Mouse (Mus musculus) forebrain, embryonic 11.5 days (tissue): Measurements from ENCODE around the gene Zmynd10. TPM values are rescaled to one million over a fixed set of nuclear protein-coding genes. Genes with fewer than 3 reads are reported as not detected.

Experiments
- ATAC-seq: fragments of 200-750 bp; cut with Nextera tagmentation; replicated peaks from 2 replicates; pipeline ENCODE4 v1.8.0; 2017; ENCODE audit warnings: moderate TSS enrichment; ENCODE audit not compliant: low FRiP score
- DNase-seq: peaks from one replicate; pipeline ENCODE4 v3.0.0-alpha.2; 2017; ENCODE audit warnings: low spot score
- H3K27ac ChIP-seq: fragments of 300-500 bp; sonication (generic); 2 replicates; pipeline ENCODE4 v1.5.1; 2014; ENCODE audit warnings: low read depth, low read length
- H3K27me3 ChIP-seq: fragments of 300-500 bp; sonication (generic); 2 replicates; pipeline ENCODE4 v1.6.1; 2014; ENCODE audit warnings: mild to moderate bottlenecking, low read length, mixed read lengths; ENCODE audit not compliant: control insufficient read depth, insufficient read depth
- H3K36me3 ChIP-seq: fragments of 300-500 bp; sonication (generic); 2 replicates; pipeline ENCODE4 v1.6.1; 2014; ENCODE audit warnings: mild to moderate bottlenecking, low read length, moderate library complexity, mixed read lengths; ENCODE audit not compliant: control insufficient read depth, insufficient read depth
- H3K4me1 ChIP-seq: fragments of 300-500 bp; sonication (generic); replicated peaks from 2 replicates; pipeline ENCODE4 v1.6.1; 2014; ENCODE audit warnings: low read length, mixed read lengths; ENCODE audit not compliant: control insufficient read depth, insufficient read depth
- H3K4me2 ChIP-seq: fragments of 300-500 bp; sonication (generic); 2 replicates; pipeline ENCODE4 v1.6.1; 2014; ENCODE audit warnings: low read depth, mild to moderate bottlenecking, low read length, moderate library complexity, mixed read lengths; ENCODE audit not compliant: severe bottlenecking
- H3K4me3 ChIP-seq: fragments of 300-500 bp; sonication (generic); 2 replicates; pipeline ENCODE4 v1.5.1; 2014; ENCODE audit warnings: low read depth, low read length
- H3K9ac ChIP-seq: fragments of 300-500 bp; sonication (generic); 2 replicates; pipeline ENCODE4 v1.6.1; 2014; ENCODE audit warnings: low read length
- H3K9me3 ChIP-seq: fragments of 300-500 bp; sonication (generic); 2 replicates; pipeline ENCODE4 v1.6.1; 2016; ENCODE audit warnings: low read length, mixed read lengths; ENCODE audit not compliant: control insufficient read depth
- WGBS: fragments of 180-500 bp; shearing (Covaris S2); extraction: QIAGEN DNeasy Blood & Tissue Kit; methylation state at CpG from one replicate; pipeline ENCODE4 v1.1.7; 2014; 5-methylcytosine and 5-hydroxymethylcytosine counted together
- polyA plus RNA-seq: library from polyadenylated mRNA; unstranded; fragments of >200 nt; fragmentation: Nextera tagmentation; extraction: Ambion mirVana; gene quantifications from 2 replicates; pipeline ENCODE4 v1.2.1, GENCODE M21; 2014

The Zmynd10 gene
- polyA plus RNA-seq, 1 experiment from 2014 or later: 1.1 TPM

- Histone ChIP-seq H3K9ac (no peak overlapping the region), H3K27ac (no peak overlapping the region), H3K4me3 (no peak overlapping the region), H3K27me3 (no peaks in the 10 kb centered on the region; the same call in 1 of the 2 replicates), H3K4me1 (peaks cover 7% of the 10 kb centered on the region), H3K36me3 (no peaks in the 10 kb centered on the region), H3K9me3 (no peaks in the 10 kb centered on the region), H3K4me2 (no peak overlapping the region)
- ATAC-seq (peak; percentile 35; the same call in 1 of the 2 replicates), DNase-seq (peak; percentile 95)
- WGBS: 26% methylated on average over 14 of the region's 14 CpGs
Observed at GRCm38 (mm10) chr9:107514303-107514955, 32.7 kb upstream of the Zmynd10 start.

- Histone ChIP-seq H3K36me3 (no peaks in the 10 kb centered on the region), H3K27ac (no peak overlapping the region), H3K4me3 (no peak overlapping the region), H3K9ac (no peak overlapping the region), H3K4me2 (no peak overlapping the region), H3K27me3 (peaks cover 3% of the 10 kb centered on the region; the same call in 1 of the 2 replicates), H3K9me3 (no peaks in the 10 kb centered on the region), H3K4me1 (peaks cover 16% of the 10 kb centered on the region)
- ATAC-seq (no peak), DNase-seq (no peak)
- 54% methylated on average over 6 of the region's 6 CpGs for WGBS
Observed at GRCm38 (mm10) chr9:107520331-107520730, 26.8 kb upstream of the Zmynd10 start.

- Histone ChIP-seq H3K4me1 (peaks cover 18% of the 10 kb centered on the region), H3K9ac (no peak overlapping the region), H3K4me2 (no peak overlapping the region), H3K9me3 (no peaks in the 10 kb centered on the region), H3K27ac (no peak overlapping the region), H3K36me3 (no peaks in the 10 kb centered on the region), H3K4me3 (no peak overlapping the region), H3K27me3 (peaks cover 11% of the 10 kb centered on the region; the same call in 1 of the 2 replicates)
- DNase-seq: no peak
- no peak for ATAC-seq
- 67% methylated on average over 5 of the region's 5 CpGs for WGBS
Observed at GRCm38 (mm10) chr9:107521190-107521589, 25.9 kb upstream of the Zmynd10 start.

GRCm38 (mm10) chr9:107521711-107522399 is 25.2 kb upstream of the Zmynd10 start:
- peaks cover 19% of the 10 kb centered on the region for H3K4me1 ChIP-seq
- H3K27me3 ChIP-seq: peaks cover 15% of the 10 kb centered on the region; the same call in 1 of the 2 replicates
- peak overlapping the region; percentile 19; the same call in 1 of the 2 replicates for H3K4me2 ChIP-seq
- no peaks in the 10 kb centered on the region for H3K36me3 ChIP-seq
- no peak overlapping the region for H3K27ac ChIP-seq
- H3K9me3 ChIP-seq: no peaks in the 10 kb centered on the region
- ATAC-seq: no peak; the same call in 1 of the 2 replicates
- peak; percentile 63 for DNase-seq
- peak overlapping the region; percentile 21; the same call in 1 of the 2 replicates for H3K9ac ChIP-seq
- 21% methylated on average over 23 of the region's 25 CpGs for WGBS
- no peak overlapping the region for H3K4me3 ChIP-seq

GRCm38 (mm10) chr9:107522400-107522711 is 24.7 kb upstream of the Zmynd10 start:
- no peak; the same call in 1 of the 2 replicates for ATAC-seq
- H3K4me3 ChIP-seq: no peak overlapping the region
- peak overlapping the region; percentile 21 for H3K9ac ChIP-seq
- H3K4me1 ChIP-seq: peaks cover 22% of the 10 kb centered on the region
- H3K27ac ChIP-seq: no peak overlapping the region
- H3K4me2 ChIP-seq: peak overlapping the region; percentile 19; the same call in 1 of the 2 replicates
- DNase-seq: no peak
- 53% methylated on average over 2 of the region's 2 CpGs for WGBS
- H3K9me3 ChIP-seq: no peaks in the 10 kb centered on the region
- H3K36me3 ChIP-seq: no peaks in the 10 kb centered on the region
- peaks cover 19% of the 10 kb centered on the region for H3K27me3 ChIP-seq

GRCm38 (mm10) chr9:107526198-107527026 is 20.7 kb upstream of the Zmynd10 start:
- DNase-seq: peak; percentile 91
- Histone ChIP-seq H3K4me2 (peak overlapping the region; percentile 53), H3K36me3 (no peaks in the 10 kb centered on the region), H3K27ac (no peak overlapping the region), H3K9ac (no peak overlapping the region; the same call in 1 of the 2 replicates), H3K4me3 (peak overlapping the region; percentile 30), H3K9me3 (no peaks in the 10 kb centered on the region), H3K27me3 (peaks cover 23% of the 10 kb centered on the region), H3K4me1 (peaks cover 16% of the 10 kb centered on the region)
- WGBS: 4% methylated on average over 44 of the region's 44 CpGs
- ATAC-seq: peak; percentile 71

- Histone ChIP-seq H3K27ac (no peak within 1 kb of the TSS), H3K9ac (peak within 1 kb of the TSS; percentile 80), H3K36me3 (peaks cover 7% of the 10 kb centered on the region), H3K4me1 (peaks cover 17% of the 10 kb centered on the region), H3K27me3 (no peaks in the 10 kb centered on the region), H3K4me3 (peak within 1 kb of the TSS; percentile 60), H3K4me2 (peak within 1 kb of the TSS; percentile 78), H3K9me3 (no peaks in the 10 kb centered on the region)
- peak; percentile 94 for DNase-seq
- peak; percentile 98 for ATAC-seq
- under 1% methylated on average over 48 of the region's 48 CpGs for whole genome bisulfite sequencing
Observed at GRCm38 (mm10) chr9:107533791-107534407, 13.2 kb upstream of the Zmynd10 start, which contains the start of gene Tmem115. Gene Tmem115 (plus strand): TSS chr9:107533945.
